Mouse (Mus musculus): ENCODE results near the gene Oog3.

Oog3 gene

DNA sequence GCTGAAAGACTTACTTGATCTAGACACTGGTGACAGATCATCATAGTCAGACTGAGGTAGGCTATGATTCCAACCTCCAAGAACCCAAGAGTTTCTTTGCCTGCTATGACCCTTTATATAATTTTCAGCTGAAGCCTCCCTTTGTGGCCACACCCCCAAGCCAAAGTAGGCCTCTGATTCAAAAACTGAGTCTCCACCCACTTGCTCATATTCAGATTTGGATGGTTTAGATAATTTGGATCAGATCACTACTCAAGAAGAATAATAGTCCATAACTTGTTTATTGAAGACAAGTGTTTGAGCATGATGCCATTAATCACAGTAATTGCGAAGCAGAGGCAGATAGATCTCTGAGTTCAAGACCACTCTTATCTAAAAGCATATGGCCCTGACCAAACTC, at the start of gene Oog3:
Oog3 (minus strand) TSS at position 101 of the 400 bp plus-strand sequence.
- DNase-seq (ENCODE audit: inconsistent ontology term), result no peak

DNA sequence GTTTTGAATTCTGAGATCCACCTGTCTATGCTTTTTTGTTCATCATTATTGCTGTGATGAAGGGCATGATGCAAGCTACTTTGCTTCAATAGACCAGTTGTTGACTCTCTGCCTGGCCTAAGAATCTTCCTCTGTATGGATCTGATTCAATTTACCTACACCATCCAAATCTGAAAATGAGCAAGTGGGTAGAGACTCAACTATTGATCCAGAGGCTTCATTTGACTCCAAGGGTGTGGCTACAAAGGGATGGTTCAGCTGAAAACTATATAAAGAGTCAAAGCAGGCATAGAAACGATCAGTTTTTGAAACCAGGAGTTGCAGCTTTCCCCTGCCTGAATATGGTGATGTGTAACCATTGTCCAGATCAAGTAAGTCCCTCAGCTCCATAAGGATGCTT, 28.0 kb upstream of the Oog3 start, which contains the start of gene Oog2:
Oog2 (plus strand) TSS at position 301 of the 400 bp plus-strand sequence.
- DNase-seq (ENCODE audit: inconsistent ontology term), result no peak

Measured in Muller cell, postnatal 12 days (primary cell).